Mouse (Mus musculus) heart, postnatal 0 days (tissue): ENCODE measurements around the gene Relch. TPM values are rescaled to one million over a fixed set of nuclear protein-coding genes. Genes with fewer than 3 reads are reported as not detected.

ENCODE experiments used
- ATAC-seq: fragments of 200-750 bp; cut with Nextera tagmentation; 2 replicates; pipeline ENCODE4 v1.8.0; 2017; ENCODE audit warnings: low read depth, moderate number of reproducible peaks, moderate library complexity; ENCODE audit not compliant: insufficient read depth
- DNase-seq: peaks from one replicate; pipeline ENCODE4 v3.0.0-alpha.2; 2016; ENCODE audit warnings: low spot score
- H3K27ac ChIP-seq: fragments of 300-500 bp; sonication (generic); 2 replicates; pipeline ENCODE4 v1.5.1; 2014; ENCODE audit warnings: low read depth, mild to moderate bottlenecking
- H3K27me3 ChIP-seq: fragments of 300-500 bp; sonication (generic); 2 replicates; pipeline ENCODE4 v1.6.1; 2014; ENCODE audit warnings: low read length, mixed read lengths; ENCODE audit not compliant: control insufficient read depth, insufficient read depth
- H3K36me3 ChIP-seq: fragments of 300-500 bp; sonication (generic); replicated peaks from 2 replicates; pipeline ENCODE4 v1.6.1; 2014; ENCODE audit warnings: low read length, mixed read lengths; ENCODE audit not compliant: control insufficient read depth, insufficient read depth
- H3K4me1 ChIP-seq: fragments of 300-500 bp; sonication (generic); 2 replicates; pipeline ENCODE4 v1.6.1; 2014; ENCODE audit warnings: antibody characterized with exemption; ENCODE audit not compliant: control insufficient read depth, insufficient read depth
- H3K4me2 ChIP-seq: fragments of 300-500 bp; sonication (generic); 2 replicates; pipeline ENCODE4 v1.6.1; 2014; ENCODE audit warnings: low read depth, mild to moderate bottlenecking, low read length, moderate library complexity
- H3K4me3 ChIP-seq: fragments of 300-500 bp; sonication (generic); 2 replicates; pipeline ENCODE4 v1.5.1; 2014; ENCODE audit warnings: low read depth, low read length
- H3K9ac ChIP-seq: fragments of 300-500 bp; sonication (generic); replicated peaks from 2 replicates; pipeline ENCODE4 v1.6.1; 2014; ENCODE audit warnings: low read depth, low read length, mixed read lengths
- H3K9me3 ChIP-seq: fragments of 300-500 bp; sonication (generic); replicated peaks from 2 replicates; pipeline ENCODE4 v1.6.1; 2016; ENCODE audit warnings: low read length; ENCODE audit not compliant: control insufficient read depth
- CTCF ChIP-seq: IDR thresholded peaks from 2 replicates; pipeline ENCODE4 v1.5.1; 2016; ENCODE audit warnings: antibody characterized with exemption, control low read depth, low read depth
- EP300 ChIP-seq: IDR thresholded peaks from 2 replicates; pipeline ENCODE4 v1.6.1; 2016; ENCODE audit warnings: antibody characterized with exemption, low read depth
- WGBS: fragments of 180-500 bp; shearing (Covaris S2); extraction: QIAGEN DNeasy Blood & Tissue Kit; methylation state at CpG from one replicate; pipeline ENCODE4 v1.1.7; 2014; 5-methylcytosine and 5-hydroxymethylcytosine counted together
- polyA plus RNA-seq: library from polyadenylated mRNA; unstranded; fragments of >200 nt; fragmentation: Nextera tagmentation; extraction: Ambion mirVana; gene quantifications from 2 replicates; pipeline ENCODE4 v1.2.1, GENCODE M21; 2015
- total RNA-seq: library from RNA; depleted of rRNA; stranded (reverse); fragments of >200 nt; gene quantifications from 2 replicates; pipeline ENCODE4 v1.2.3, GENCODE M21; 2014; ENCODE audit warnings: low replicate concordance

Relch gene
- total and polyA plus RNA-seq, 2 experiments from 2014 or later: 12.2 to 23.9 TPM

GRCm38 (mm10) chr1:105685501-105685900 is 21.8 kb downstream of the Relch start:
- Histone ChIP-seq H3K9me3 (no peaks in the 10 kb centered on the region), H3K4me3 (no peak overlapping the region), H3K4me2 (no peak overlapping the region), H3K9ac (no peak overlapping the region), H3K36me3 (0 out of 2 replicates have a peak, but pooled peaks cover 4% of the 10 kb centered on the region), H3K27ac (no peak overlapping the region), H3K27me3 (no peaks in the 10 kb centered on the region), H3K4me1 (no peaks in the 10 kb centered on the region)
- 93% methylated on average over 3 of the region's 3 CpGs for WGBS
- ATAC-seq (no peak), DNase-seq (no peak)
- TF ChIP-seq EP300 (no peak), CTCF (no peak)

GRCm38 (mm10) chr1:105695581-105695980 is 31.9 kb downstream of the Relch start:
- WGBS: 82% methylated on average over 2 of the region's 2 CpGs
- ATAC-seq (no peak), DNase-seq (no peak)
- Histone ChIP-seq H3K27me3 (no peaks in the 10 kb centered on the region), H3K9me3 (no peaks in the 10 kb centered on the region), H3K4me3 (no peak overlapping the region), H3K4me1 (no peaks in the 10 kb centered on the region), H3K36me3 (peaks cover 17% of the 10 kb centered on the region), H3K4me2 (no peak overlapping the region), H3K9ac (no peak overlapping the region), H3K27ac (no peak overlapping the region)
- TF ChIP-seq EP300 (no peak), CTCF (no peak)

GRCm38 (mm10) chr1:105700984-105701530 is 37.4 kb downstream of the Relch start:
- no peaks in the 10 kb centered on the region for H3K9me3 ChIP-seq
- ATAC-seq (no peak), DNase-seq (no peak)
- no peak overlapping the region for H3K4me3 ChIP-seq
- no peak overlapping the region for H3K9ac ChIP-seq
- no peak overlapping the region for H3K27ac ChIP-seq
- H3K36me3 ChIP-seq: peaks cover 21% of the 10 kb centered on the region
- 83% methylated on average over 4 of the region's 4 CpGs for WGBS
- H3K4me2 ChIP-seq: no peak overlapping the region
- no peaks in the 10 kb centered on the region for H3K27me3 ChIP-seq
- TF ChIP-seq EP300 (no peak), CTCF (no peak)
- H3K4me1 ChIP-seq: no peaks in the 10 kb centered on the region

GRCm38 (mm10) chr1:105709415-105709814 is 45.8 kb downstream of the Relch start:
- no peaks in the 10 kb centered on the region for H3K4me1 ChIP-seq
- no peak for TF ChIP-seq CTCF
- no peak for TF ChIP-seq EP300
- no peak overlapping the region for H3K27ac ChIP-seq
- no peak overlapping the region for H3K4me3 ChIP-seq
- H3K9me3 ChIP-seq: no peaks in the 10 kb centered on the region
- ATAC-seq (no peak), DNase-seq (no peak)
- H3K4me2 ChIP-seq: no peak overlapping the region
- H3K36me3 ChIP-seq: peaks cover 26% of the 10 kb centered on the region
- WGBS: 73% methylated on average over 2 of the region's 2 CpGs
- H3K9ac ChIP-seq: no peak overlapping the region
- no peaks in the 10 kb centered on the region for H3K27me3 ChIP-seq

GRCm38 (mm10) chr1:105711227-105711626 is 47.6 kb downstream of the Relch start:
- H3K27me3 ChIP-seq: no peaks in the 10 kb centered on the region
- TF ChIP-seq EP300: no peak
- TF ChIP-seq CTCF: peak; percentile 45
- DNase-seq (peak; percentile 20), ATAC-seq (no peak)
- H3K4me2 ChIP-seq: no peak overlapping the region
- H3K36me3 ChIP-seq: peaks cover 29% of the 10 kb centered on the region
- 38% methylated on average over 1 of the region's 1 CpGs for WGBS
- H3K4me1 ChIP-seq: no peaks in the 10 kb centered on the region
- H3K9ac ChIP-seq: no peak overlapping the region
- H3K27ac ChIP-seq: no peak overlapping the region
- H3K9me3 ChIP-seq: no peaks in the 10 kb centered on the region
- H3K4me3 ChIP-seq: no peak overlapping the region

- no peak for TF ChIP-seq CTCF
- no peak for TF ChIP-seq EP300
- Histone ChIP-seq H3K36me3 (peaks cover 32% of the 10 kb centered on the region), H3K27me3 (no peaks in the 10 kb centered on the region), H3K4me3 (no peak overlapping the region), H3K4me1 (no peaks in the 10 kb centered on the region), H3K27ac (no peak overlapping the region), H3K9me3 (no peaks in the 10 kb centered on the region), H3K9ac (no peak overlapping the region), H3K4me2 (no peak overlapping the region)
- no peak for DNase-seq
- WGBS: 94% methylated on average over 2 of the region's 2 CpGs
- ATAC-seq: no peak
Measured at GRCm38 (mm10) chr1:105712822-105713221, 49.2 kb downstream of the Relch start.
